Mouse (Mus musculus) heart, embryonic 15.5 days (tissue): ENCODE data around the gene 9230112D13Rik. TPM values are rescaled to one million over a fixed set of nuclear protein-coding genes. Genes with fewer than 3 reads are reported as not detected.
A peak's percentile ranks its signal among the peaks of the same experiment; 100 is the strongest.

ENCODE experiments used
- ATAC-seq: fragments of 200-750 bp; cut with Nextera tagmentation; replicated peaks from 2 replicates; pipeline ENCODE4 v1.8.0; 2017; ENCODE audit warnings: low read depth, moderate TSS enrichment; ENCODE audit not compliant: insufficient number of reproducible peaks, insufficient read depth, low FRiP score
- H3K27ac ChIP-seq: fragments of 300-500 bp; sonication (generic); 2 replicates; pipeline ENCODE4 v1.5.1; 2015; ENCODE audit warnings: mild to moderate bottlenecking, inconsistent platforms
- H3K27me3 ChIP-seq: fragments of 300-500 bp; sonication (generic); 2 replicates; pipeline ENCODE4 v1.6.1; 2015; ENCODE audit warnings: inconsistent platforms
- H3K36me3 ChIP-seq: fragments of 300-500 bp; sonication (generic); 2 replicates; pipeline ENCODE4 v1.6.1; 2015; ENCODE audit warnings: mild to moderate bottlenecking, inconsistent platforms
- H3K4me1 ChIP-seq: fragments of 300-500 bp; sonication (generic); replicated peaks from 2 replicates; pipeline ENCODE4 v1.6.1; 2015; ENCODE audit warnings: inconsistent platforms
- H3K4me2 ChIP-seq: fragments of 300-500 bp; sonication (generic); 2 replicates; pipeline ENCODE4 v1.6.1; 2015; ENCODE audit warnings: inconsistent platforms, mild to moderate bottlenecking, moderate library complexity
- H3K4me3 ChIP-seq: fragments of 300-500 bp; sonication (generic); 2 replicates; pipeline ENCODE4 v1.5.1; 2015; ENCODE audit warnings: mild to moderate bottlenecking, inconsistent platforms
- H3K9ac ChIP-seq: fragments of 300-500 bp; sonication (generic); 2 replicates; pipeline ENCODE4 v1.6.1; 2015; ENCODE audit warnings: mild to moderate bottlenecking, inconsistent platforms
- H3K9me3 ChIP-seq: fragments of 300-500 bp; sonication (generic); replicated peaks from 2 replicates; pipeline ENCODE4 v1.6.1; 2016; ENCODE audit warnings: inconsistent platforms
- WGBS: fragments of 180-500 bp; shearing (Covaris S2); methylation state at CpG from one replicate; pipeline ENCODE4 v1.1.7; 2015; ENCODE audit warnings: mixed read lengths; 5-methylcytosine and 5-hydroxymethylcytosine counted together
- polyA plus RNA-seq: library from polyadenylated mRNA; unstranded; fragments of >200 nt; fragmentation: Nextera tagmentation; extraction: Ambion mirVana; gene quantifications from 2 replicates; pipeline ENCODE4 v1.2.1, GENCODE M21; 2015

The 9230112D13Rik gene
- polyA plus RNA-seq = not detected in 2 replicates

- Histone ChIP-seq H3K9me3 (no peaks in the 10 kb centered on the region), H3K27ac (no peak within 1 kb of the TSS), H3K36me3 (no peaks in the 10 kb centered on the region), H3K4me2 (no peak within 1 kb of the TSS), H3K4me1 (peaks cover 9% of the 10 kb centered on the region; the same call in 1 of the 2 replicates), H3K9ac (no peak within 1 kb of the TSS), H3K27me3 (peaks cover 11% of the 10 kb centered on the region), H3K4me3 (no peak within 1 kb of the TSS)
- WGBS = 72% methylated on average over 8 of the region's 8 CpGs
- ATAC-seq = no peak
These were observed at the start of gene 9230112D13Rik for GRCm38 (mm10) chr14:34522701-34523100. Gene 9230112D13Rik (minus strand): TSS chr14:34522801.

- Histone ChIP-seq H3K27me3 (no peaks in the 10 kb centered on the region), H3K36me3 (peaks cover 22% of the 10 kb centered on the region), H3K27ac (peak overlapping the region; percentile 93), H3K9ac (no peak overlapping the region; the same call in 1 of the 2 replicates), H3K4me1 (peaks cover 91% of the 10 kb centered on the region), H3K9me3 (no peaks in the 10 kb centered on the region), H3K4me2 (no peak overlapping the region), H3K4me3 (no peak overlapping the region)
- no peak for ATAC-seq
- WGBS = 72% methylated on average over 17 of the region's 17 CpGs
These were observed 49.2 kb upstream of the 9230112D13Rik start for GRCm38 (mm10) chr14:34571610-34572387.

- H3K27me3 ChIP-seq = no peaks in the 10 kb centered on the region
- no peak overlapping the region for H3K9ac ChIP-seq
- H3K4me1 ChIP-seq = peaks cover 92% of the 10 kb centered on the region
- peaks cover 13% of the 10 kb centered on the region for H3K36me3 ChIP-seq
- no peak for ATAC-seq
- no peaks in the 10 kb centered on the region for H3K9me3 ChIP-seq
- WGBS = 53% methylated on average over 4 of the region's 4 CpGs
- H3K4me3 ChIP-seq = no peak overlapping the region
- H3K4me2 ChIP-seq = no peak overlapping the region
- peak overlapping the region; percentile 93 for H3K27ac ChIP-seq
These were observed 48.3 kb upstream of the 9230112D13Rik start for GRCm38 (mm10) chr14:34570903-34571302.

- ATAC-seq = no peak; the same call in 1 of the 2 replicates
- WGBS = 3% methylated on average over 6 of the region's 6 CpGs
- Histone ChIP-seq H3K4me2 (peak overlapping the region; percentile 59), H3K9me3 (no peaks in the 10 kb centered on the region), H3K4me1 (peaks cover 94% of the 10 kb centered on the region), H3K27me3 (no peaks in the 10 kb centered on the region), H3K27ac (peak overlapping the region; percentile 93), H3K4me3 (no peak overlapping the region), H3K9ac (no peak overlapping the region), H3K36me3 (peaks cover 8% of the 10 kb centered on the region; the same call in 1 of the 2 replicates)
These were observed 47.7 kb upstream of the 9230112D13Rik start for GRCm38 (mm10) chr14:34570294-34570693.

- WGBS = 28% methylated on average over 27 of the region's 27 CpGs
- H3K9ac ChIP-seq = peak overlapping the region; percentile 36
- peak overlapping the region; percentile 26 for H3K4me3 ChIP-seq
- H3K4me1 ChIP-seq = peaks cover 96% of the 10 kb centered on the region
- peak overlapping the region; percentile 72 for H3K27ac ChIP-seq
- peaks cover 3% of the 10 kb centered on the region; the same call in 1 of the 2 replicates for H3K36me3 ChIP-seq
- no peak for ATAC-seq
- H3K9me3 ChIP-seq = no peaks in the 10 kb centered on the region
- H3K4me2 ChIP-seq = peak overlapping the region; percentile 59
- no peaks in the 10 kb centered on the region for H3K27me3 ChIP-seq
These were observed 47.1 kb upstream of the 9230112D13Rik start for GRCm38 (mm10) chr14:34569534-34570194.

- no peaks in the 10 kb centered on the region for H3K9me3 ChIP-seq
These were observed 46.0 kb upstream of the 9230112D13Rik start for GRCm38 (mm10) chr14:34568626-34569025.

GRCm38 (mm10) chr14:34567697-34568096 is 45.1 kb upstream of the 9230112D13Rik start:
- Histone ChIP-seq H3K27me3 (no peaks in the 10 kb centered on the region), H3K4me3 (no peak overlapping the region), H3K36me3 (0 out of 2 replicates have a peak, but pooled peaks cover 3% of the 10 kb centered on the region), H3K27ac (peak overlapping the region; percentile 72), H3K9me3 (no peaks in the 10 kb centered on the region), H3K4me2 (no peak overlapping the region), H3K4me1 (peaks cover 93% of the 10 kb centered on the region), H3K9ac (peak overlapping the region; percentile 34; the same call in 1 of the 2 replicates)
- ATAC-seq = peak; percentile 12
- 15% methylated on average over 5 of the region's 5 CpGs for WGBS

More at GRCm38 (mm10) chr14:34568626-34569025, 46.0 kb upstream of the 9230112D13Rik start:
- no peak; the same call in 1 of the 2 replicates for ATAC-seq
- H3K36me3 ChIP-seq = 0 out of 2 replicates have a peak, but pooled peaks cover 2% of the 10 kb centered on the region
- peaks cover 93% of the 10 kb centered on the region for H3K4me1 ChIP-seq
- peak overlapping the region; percentile 72 for H3K27ac ChIP-seq
- H3K27me3 ChIP-seq = no peaks in the 10 kb centered on the region
- WGBS = 44% methylated on average over 4 of the region's 4 CpGs
- H3K4me3 ChIP-seq = no peak overlapping the region
- H3K4me2 ChIP-seq = no peak overlapping the region
- peak overlapping the region; percentile 29; the same call in 1 of the 2 replicates for H3K9ac ChIP-seq

GRCm38 (mm10) chr14:34566530-34566929 is 43.9 kb upstream of the 9230112D13Rik start:
- H3K36me3 ChIP-seq = peaks cover 3% of the 10 kb centered on the region; the same call in 1 of the 2 replicates
- peaks cover 93% of the 10 kb centered on the region for H3K4me1 ChIP-seq
- no peaks in the 10 kb centered on the region for H3K27me3 ChIP-seq
- ATAC-seq = no peak
- peak overlapping the region; percentile 72 for H3K27ac ChIP-seq
- H3K4me3 ChIP-seq = no peak overlapping the region
- peak overlapping the region; percentile 2; the same call in 1 of the 2 replicates for H3K4me2 ChIP-seq
- no peaks in the 10 kb centered on the region for H3K9me3 ChIP-seq
- WGBS = 81% methylated on average over 7 of the region's 7 CpGs
- 0 out of 2 replicates have a peak overlapping the region, but pooled peaks have one; percentile 15 for H3K9ac ChIP-seq

GRCm38 (mm10) chr14:34565711-34566110 is 43.1 kb upstream of the 9230112D13Rik start:
- Histone ChIP-seq H3K9ac (no peak overlapping the region), H3K27me3 (no peaks in the 10 kb centered on the region), H3K36me3 (peaks cover 9% of the 10 kb centered on the region; the same call in 1 of the 2 replicates), H3K4me2 (peak overlapping the region; percentile 2; the same call in 1 of the 2 replicates), H3K4me1 (peaks cover 92% of the 10 kb centered on the region), H3K4me3 (no peak overlapping the region), H3K27ac (peak overlapping the region; percentile 72), H3K9me3 (no peaks in the 10 kb centered on the region)
- 43% methylated on average over 17 of the region's 17 CpGs for WGBS
- ATAC-seq = no peak; the same call in 1 of the 2 replicates

- Histone ChIP-seq H3K27ac (peak overlapping the region; percentile 72), H3K27me3 (no peaks in the 10 kb centered on the region), H3K9ac (no peak overlapping the region), H3K4me2 (no peak overlapping the region), H3K4me3 (no peak overlapping the region), H3K9me3 (no peaks in the 10 kb centered on the region), H3K36me3 (peaks cover 17% of the 10 kb centered on the region; the same call in 1 of the 2 replicates), H3K4me1 (peaks cover 82% of the 10 kb centered on the region)
- ATAC-seq = no peak
- WGBS = 36% methylated on average over 5 of the region's 5 CpGs
These were observed 42.0 kb upstream of the 9230112D13Rik start for GRCm38 (mm10) chr14:34564646-34565045.

GRCm38 (mm10) chr14:34562393-34562792 is 39.8 kb upstream of the 9230112D13Rik start:
- H3K4me3 ChIP-seq = no peak overlapping the region
- H3K9me3 ChIP-seq = no peaks in the 10 kb centered on the region
- H3K27ac ChIP-seq = peak overlapping the region; percentile 53
- WGBS = 8% methylated on average over 2 of the region's 2 CpGs
- H3K36me3 ChIP-seq = peaks cover 25% of the 10 kb centered on the region; the same call in 1 of the 2 replicates
- H3K4me2 ChIP-seq = no peak overlapping the region
- H3K9ac ChIP-seq = no peak overlapping the region
- no peak for ATAC-seq
- peaks cover 63% of the 10 kb centered on the region for H3K4me1 ChIP-seq
- no peaks in the 10 kb centered on the region for H3K27me3 ChIP-seq
